Mouse (Mus musculus) kidney, adult 11 months (tissue): ENCODE measurements around the gene Dvl1.

Experiments
- DNase-seq: peaks from one replicate; pipeline ENCODE4 v3.0.0; 2022

Dvl1 gene

DNA sequence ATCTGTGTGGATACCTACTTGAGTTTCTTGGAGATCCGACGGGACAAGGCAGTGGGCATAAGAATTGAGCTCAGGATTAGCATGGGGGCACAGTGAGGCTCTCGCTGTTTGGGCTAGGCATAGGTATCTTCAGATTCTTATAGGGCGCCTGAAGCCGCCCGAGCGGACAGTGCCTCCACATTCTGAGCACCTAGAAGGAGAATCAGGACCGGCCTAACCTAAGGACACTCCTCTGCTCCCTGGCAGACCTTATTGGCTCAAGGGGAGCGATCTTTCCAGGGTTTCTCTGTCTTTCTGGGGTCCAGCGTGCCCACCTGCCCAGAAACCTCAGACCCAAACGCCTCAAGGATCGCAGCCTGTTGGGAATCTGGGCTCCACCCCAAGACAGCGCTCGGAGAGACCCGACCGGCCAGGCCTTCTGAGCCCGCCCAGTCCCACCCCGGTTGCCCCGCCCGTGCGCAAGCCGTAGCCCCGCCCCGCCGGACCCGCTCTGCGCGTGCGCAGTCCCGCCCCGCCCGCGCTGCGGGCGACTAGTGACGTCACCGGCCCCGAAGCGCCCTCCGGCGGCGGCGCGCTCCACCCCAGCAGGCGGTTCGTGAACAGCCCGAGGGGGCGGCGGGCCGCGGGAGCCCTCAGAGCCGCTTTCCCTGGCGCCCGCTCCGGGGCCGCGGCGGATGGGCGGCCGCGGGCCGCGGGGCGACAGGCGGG is at the start of gene Dvl1:
TSS of gene Dvl1 (plus strand) at position 532 of the 708 bp plus-strand sequence.
- peak; percentile 85 for DNase-seq

DNA sequence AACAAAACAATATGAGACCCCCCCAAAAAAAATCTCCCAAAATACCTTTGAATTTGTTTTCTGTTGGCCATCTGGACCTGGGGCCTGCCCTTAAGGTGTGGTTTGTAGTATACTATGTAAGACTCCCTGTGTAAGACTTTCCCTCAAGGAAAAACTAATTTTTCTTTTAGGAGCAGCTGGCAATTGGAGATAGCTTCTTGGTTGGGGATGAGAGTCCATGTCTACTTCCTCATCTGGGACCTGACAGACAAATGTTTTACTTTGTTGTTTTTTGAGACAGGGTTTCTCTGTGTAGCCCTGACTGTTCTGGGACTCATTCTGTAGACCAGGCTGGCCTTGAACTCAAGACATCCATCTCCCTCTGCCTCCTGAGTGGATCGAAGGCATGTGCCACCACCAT is 45.1 kb upstream of the Dvl1 start:
- DNase-seq, result no peak

DNA sequence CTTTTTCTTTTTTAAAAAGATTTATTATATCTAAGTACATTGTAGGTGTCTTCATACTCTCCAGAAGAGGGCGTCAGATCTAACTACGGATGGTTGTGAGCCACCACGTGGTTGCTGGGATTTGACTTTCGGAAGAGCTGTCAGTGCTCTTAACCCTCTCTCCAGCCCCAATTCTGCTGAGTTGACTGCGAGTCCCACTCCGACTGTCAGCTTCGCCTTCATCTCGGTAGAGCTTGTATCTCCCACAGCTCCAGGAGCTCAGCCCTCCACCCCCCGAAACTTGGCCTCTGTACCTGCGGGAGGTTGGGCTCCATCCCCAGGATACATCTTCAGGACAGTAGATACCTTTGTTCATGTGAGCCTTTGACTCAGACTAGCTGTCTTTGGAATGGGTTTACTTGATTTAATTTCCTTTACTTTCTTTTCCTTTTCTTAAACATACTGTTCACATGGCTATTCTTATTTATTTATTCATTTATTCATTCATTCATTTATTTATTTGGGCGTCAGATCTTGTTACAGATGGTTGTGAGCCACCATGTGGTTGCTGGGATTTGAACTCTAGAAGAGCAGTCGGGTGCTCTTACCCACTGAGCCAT is 44.4 kb upstream of the Dvl1 start, which contains the start of gene Mrpl20:
TSS of gene Mrpl20 (plus strand) at position 138 of the 599 bp plus-strand sequence.
- no peak for DNase-seq

DNA sequence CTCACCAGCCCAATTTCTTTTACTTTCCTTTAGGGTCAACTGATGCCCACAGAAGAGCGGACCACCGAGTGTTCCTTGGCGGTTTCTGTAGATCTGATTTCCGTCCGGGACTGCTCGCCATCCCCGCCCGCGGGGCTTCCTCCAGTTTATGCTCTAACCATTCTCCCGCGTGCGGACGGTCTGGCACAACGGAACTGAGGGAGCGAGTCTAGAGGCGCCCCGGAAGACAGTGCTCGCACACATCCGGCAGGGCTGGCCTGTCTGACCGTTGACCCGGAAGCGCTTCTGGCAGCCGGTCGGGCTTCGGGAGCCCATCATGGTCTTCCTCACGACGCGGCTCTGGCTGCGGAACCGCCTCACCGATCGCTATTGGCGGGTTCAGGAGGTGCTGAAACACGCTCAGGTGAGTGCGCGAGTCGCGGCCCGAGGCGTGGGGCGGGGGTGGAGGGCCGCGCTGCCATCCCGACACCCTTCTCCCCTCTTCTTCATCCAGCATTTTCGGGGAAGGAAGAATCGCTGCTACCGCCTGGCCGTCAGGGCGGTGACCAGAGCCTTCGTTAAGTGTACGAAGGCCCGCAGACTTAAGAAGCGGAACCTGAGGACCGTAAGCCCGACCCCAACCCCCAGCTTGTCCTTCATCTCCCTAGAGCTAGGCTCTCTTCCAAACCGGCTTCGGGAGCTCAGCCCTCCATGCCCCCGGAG is 43.7 kb upstream of the Dvl1 start:
- peak; percentile 91 for DNase-seq

DNA sequence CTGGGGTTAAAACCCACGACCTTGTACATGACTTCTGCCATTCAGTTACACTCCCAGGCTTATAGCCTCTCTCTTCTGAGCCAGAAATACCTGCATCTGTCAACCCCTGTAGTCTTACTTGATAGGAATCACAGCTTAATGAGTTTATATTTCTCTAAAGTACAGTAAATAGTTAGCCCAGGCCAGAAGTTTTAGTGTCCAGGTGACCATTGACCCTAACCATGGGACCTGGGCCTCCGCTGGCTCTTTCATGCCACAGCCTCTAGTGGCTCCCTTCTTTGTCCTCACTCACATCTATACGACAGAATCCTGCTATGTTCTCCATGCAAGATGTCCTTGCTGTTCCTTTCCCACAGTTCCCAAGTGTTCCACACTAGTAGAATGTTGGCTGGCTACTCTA is 39.4 kb upstream of the Dvl1 start:
- DNase-seq, result no peak

DNA sequence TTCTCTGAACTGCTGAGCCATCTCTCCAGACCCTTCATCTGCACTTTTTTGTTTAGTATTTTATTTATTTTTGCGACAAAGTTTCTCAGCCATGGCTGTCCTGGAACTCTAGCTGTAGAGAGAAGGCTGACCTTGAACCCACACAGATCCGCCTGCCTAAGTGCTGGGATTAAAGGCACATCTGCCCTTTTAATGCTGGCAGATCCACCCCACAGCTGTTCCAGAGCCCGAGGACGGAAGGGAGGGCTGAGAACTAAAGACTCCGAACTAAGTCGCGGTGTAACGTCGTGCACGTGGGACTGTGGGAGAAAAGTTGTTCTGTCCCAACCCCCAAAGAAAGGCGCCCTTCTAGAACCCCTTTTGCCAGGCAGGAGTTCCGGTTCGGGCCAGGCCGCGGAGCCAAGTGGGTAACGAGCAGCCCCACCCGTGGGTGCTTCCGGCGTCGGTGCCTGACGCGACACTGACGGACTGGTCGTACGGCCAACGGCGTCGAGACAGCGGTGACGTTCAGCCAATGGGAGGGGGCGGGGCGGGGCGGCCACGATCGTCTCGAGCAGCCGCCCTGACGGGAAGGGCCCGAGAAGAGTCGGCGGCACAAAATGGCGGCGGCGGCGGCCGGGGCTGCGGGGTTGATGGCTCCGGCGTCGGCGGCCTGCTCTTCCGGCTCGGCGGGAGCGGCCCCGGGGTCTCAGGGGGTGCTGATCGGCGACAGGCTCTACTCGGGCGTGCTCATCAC is 35.1 kb upstream of the Dvl1 start, which contains the start of gene Ccnl2:
TSS of gene Ccnl2 (plus strand) at position 561 of the 736 bp plus-strand sequence.
- DNase-seq, result peak; percentile 94

DNA sequence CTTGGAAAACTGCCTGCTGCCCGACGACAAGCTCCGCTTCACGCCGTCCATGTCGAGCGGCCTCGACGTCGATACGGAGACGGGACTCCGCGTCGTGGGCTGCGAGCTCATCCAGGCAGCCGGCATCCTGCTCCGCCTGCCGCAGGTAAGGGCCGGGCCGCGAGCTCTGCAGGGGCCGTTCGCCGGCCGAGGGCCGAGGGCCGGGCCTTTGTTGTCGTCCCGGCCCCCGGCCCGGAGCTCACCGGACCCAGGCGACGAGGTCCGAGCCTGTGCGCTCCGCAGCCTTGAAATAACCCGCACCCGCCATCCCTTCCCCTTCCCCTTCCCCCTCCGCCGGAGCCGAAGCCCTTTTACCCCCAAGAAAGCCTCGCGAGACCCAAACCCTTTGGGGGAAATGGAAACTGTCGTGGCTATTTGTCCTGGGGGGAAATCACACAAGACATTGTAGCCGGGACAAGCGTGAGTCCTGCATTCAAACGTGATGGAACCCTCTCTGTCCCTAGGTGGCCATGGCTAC is 34.5 kb upstream of the Dvl1 start:
- no peak for DNase-seq

DNA sequence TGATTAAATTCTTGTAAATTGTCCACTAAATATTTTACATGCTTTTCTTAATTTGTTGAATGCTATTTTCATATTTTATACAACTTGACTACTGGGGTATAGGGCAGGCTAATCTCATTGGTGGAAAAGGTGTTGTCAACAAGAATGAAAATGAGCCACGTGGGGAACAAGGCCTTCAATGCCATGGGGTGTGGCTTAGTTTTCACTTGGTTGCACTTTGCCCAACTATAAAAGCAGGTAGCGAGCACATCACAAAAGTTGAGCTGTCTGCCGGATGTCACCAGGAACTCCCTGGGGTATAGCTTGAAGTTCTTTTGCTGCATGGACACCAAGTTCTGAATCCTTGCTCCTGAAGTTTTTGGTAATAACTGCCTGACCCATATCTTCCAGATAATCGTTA is 29.7 kb upstream of the Dvl1 start:
- no peak for DNase-seq

DNA sequence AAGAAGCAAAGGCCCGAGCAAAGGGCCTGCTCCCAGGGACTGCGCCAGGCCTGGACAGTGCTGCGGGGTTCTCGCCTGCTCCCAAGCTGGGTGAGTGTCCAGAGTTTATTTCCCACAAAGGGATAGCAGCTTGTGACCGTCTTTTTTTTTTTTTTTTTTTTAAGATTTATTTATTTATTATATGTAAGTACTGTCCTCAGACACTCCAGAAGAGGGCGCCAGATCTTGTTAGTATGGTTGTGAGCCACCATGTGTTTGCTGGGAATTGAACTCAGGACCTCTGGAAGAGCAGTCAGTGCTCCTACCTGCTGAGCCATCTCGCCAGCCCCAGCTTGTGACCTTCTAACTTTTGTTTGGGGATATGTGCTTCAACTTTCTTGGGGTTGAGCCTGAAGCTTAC is 26.2 kb upstream of the Dvl1 start:
- no peak for DNase-seq

DNA sequence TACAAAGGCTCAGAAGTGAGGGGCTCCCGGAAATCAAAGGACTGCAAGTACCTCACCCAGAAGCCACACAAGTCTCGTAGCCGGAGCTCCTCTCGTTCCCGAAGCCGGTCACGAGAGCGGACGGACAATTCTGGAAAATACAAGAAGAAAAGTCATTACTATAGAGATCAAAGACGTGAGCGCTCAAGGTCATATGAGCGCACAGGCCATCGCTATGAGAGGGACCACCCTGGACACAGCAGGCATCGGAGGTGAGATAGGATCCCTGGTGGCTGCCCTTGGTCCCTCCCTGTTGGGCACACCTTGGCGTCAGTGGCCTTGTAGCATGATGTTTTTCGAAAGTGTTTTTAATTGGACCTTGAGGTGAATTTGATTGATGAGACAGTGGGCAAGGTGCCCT is 23.8 kb upstream of the Dvl1 start:
- no peak for DNase-seq

DNA sequence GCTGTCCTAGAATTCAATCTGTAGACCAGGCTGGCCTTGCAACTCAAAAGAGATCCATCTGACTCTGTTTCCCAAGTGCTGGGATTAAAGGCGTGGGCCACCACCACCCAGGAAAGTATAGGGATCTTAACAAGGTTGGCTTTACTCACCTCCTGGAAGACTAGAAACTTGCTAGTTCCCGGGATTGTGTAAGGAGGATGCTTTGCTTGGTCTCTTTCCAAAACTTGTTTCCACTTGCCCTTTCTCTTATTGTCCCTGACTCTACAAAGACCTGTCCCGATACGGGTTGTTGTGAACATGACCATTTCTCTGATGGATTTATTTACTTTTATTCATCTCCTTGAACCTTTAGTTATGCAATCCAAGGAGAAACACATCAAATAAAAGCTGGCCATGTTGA is 17.3 kb upstream of the Dvl1 start:
- no peak for DNase-seq

DNA sequence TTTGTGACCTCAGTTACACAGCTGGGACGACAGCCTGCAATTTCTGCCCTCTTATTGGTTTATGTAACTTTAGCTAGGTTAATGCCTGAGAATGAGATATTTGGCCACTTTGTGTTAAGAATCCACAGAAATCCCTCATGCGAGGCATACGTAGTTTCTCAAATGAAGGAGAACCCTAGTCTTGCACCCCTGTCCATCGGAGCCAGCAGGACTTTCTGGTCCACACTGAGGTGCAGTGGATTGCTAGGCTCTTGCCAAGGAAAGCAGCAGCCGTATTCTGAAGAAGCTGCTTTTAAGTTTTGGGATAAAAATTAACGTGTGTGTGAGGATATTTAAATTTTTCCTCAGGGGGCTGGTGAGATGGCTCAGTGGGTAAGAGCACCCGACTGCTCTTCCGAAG is 16.6 kb upstream of the Dvl1 start:
- no peak for DNase-seq

DNA sequence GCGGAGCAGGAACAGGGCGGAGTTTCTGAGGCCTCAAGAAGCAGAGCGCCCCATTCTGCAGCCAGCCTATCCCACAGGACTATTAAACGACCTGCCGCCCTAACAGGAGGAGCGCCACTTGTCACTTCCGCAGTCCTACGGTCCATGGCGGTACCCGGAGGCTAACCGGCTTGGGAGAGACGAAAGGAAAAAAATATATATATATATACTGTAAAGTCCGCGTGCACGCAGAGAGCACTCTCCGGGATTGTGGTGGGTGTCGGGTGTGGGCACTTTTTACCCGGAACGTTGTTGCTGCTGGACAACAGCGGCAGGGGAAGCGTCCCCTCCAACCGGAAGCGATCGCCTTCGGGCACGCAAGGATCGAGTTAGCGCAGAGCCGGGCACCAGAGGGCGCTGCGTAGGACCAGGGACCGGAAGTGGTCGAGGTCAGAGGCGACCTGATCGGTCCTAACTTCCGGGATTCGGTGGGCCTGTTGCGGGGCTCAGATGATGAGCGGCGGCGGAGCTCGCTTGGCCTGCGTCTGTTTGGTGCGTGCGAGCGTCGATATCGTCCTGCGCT is 15.9 kb upstream of the Dvl1 start, which contains the start of gene Aurkaip1:
TSS of gene Aurkaip1 (plus strand) at position 68 of the 562 bp plus-strand sequence.
- DNase-seq, result peak; percentile 92

DNA sequence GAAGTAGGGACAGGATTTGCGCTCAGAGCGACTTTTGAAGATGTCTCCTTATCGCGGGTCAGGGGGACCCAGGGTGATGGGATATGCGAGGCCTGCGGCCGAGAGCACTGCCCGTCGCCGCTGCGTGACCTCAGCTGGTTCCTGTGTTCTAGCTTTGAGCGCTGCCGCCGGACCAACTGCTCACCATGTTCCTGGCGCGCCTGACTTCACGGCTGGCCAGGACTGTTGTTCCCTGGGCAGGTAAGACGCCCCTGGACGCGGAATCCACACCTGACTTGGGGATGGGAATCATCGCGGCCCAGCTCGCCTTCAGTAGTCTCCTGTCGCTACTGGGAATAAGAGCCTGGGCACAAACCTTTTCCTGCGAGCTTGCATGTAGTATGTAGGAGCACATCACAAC is 15.4 kb upstream of the Dvl1 start:
- no peak for DNase-seq

DNA sequence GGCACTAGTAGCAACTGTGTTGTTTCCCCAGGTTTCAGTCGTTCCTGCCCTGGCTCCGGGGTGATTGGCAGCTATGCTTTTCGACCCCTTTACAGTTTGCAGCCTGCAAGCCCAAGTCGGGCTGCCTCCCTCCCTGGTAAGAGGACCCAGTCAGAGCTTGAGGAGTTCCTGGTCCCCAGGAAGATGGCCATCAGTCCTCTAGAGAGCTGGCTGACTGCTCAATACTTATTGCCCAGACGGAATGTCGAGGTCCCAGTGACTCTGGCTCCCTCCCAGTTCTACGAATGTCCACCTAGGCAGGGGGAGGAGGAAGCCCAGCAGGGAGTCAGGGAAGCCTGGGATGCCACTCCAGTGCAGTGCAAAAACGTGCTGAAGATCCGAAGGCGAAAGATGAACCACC is 14.9 kb upstream of the Dvl1 start:
- no peak for DNase-seq

DNA sequence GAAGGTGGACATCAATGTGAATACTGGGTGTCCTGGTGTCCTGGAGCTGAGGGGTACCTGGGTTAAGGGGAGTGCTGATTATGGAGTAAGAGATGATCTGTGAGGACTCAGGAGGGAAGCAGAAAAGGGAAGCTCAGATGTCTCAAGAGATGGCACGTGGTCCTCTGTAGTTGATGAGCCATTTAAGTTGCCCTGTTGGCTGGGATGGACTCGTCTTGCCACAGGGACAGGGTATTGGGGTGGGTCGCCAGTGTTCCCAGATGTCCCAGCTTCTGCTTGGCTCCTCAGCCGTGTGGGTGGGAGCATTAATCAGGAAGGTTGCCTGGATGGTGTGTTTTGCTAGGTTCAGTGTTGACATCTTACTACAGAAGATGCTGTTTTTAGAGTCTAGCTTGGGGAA is 14.0 kb upstream of the Dvl1 start:
- no peak for DNase-seq

DNA sequence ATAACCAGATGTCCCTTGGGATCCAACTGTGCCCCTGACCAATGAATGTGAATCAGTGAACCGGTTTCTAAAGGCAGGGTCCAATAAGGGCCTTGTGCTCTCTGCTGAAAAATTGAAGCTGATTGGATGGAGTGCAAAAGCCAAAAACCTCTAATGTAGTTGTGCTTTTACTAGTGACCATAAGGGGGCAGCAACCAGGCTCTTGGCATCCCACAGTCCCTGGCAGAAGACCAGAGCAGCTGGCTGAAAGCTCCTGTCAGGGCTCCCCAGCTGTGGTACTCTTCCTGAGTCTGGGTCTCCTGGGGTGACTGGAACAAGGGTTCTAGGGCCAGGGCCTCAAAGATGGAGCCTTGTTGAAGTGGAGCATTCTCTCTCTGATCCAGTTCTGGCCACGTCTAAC is 13.4 kb upstream of the Dvl1 start:
- peak; percentile 77 for DNase-seq

DNA sequence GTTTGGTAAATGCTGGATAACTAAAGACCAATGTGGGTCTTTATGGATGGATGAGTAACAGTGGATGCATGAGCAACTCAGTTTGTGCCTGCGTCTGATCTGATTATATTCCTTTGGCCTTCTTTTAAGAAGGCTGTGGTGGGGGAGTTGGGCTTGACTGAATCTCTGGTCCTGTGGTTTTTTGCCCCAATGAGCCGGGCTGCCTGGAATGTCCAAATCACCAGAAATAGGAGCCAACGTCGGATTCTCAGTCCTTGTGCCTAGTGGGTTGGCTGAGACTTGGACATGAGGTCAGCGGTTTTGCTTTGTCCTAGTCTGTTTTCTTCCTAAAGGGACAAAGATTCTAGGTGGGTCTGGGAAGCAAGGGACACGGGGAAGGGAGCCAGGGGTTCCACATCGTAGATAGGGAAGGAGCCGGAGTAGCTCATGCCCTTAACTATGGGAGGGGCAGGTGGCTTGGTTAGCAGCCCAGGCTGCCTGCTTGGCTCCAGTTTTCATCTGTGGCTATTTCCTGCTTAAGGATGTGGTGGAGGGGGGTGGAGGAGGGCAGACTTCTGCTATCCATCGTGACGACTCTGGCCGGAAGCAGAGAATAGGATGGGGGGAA is 9.7 kb upstream of the Dvl1 start:
- DNase-seq, result peak; percentile 49

DNA sequence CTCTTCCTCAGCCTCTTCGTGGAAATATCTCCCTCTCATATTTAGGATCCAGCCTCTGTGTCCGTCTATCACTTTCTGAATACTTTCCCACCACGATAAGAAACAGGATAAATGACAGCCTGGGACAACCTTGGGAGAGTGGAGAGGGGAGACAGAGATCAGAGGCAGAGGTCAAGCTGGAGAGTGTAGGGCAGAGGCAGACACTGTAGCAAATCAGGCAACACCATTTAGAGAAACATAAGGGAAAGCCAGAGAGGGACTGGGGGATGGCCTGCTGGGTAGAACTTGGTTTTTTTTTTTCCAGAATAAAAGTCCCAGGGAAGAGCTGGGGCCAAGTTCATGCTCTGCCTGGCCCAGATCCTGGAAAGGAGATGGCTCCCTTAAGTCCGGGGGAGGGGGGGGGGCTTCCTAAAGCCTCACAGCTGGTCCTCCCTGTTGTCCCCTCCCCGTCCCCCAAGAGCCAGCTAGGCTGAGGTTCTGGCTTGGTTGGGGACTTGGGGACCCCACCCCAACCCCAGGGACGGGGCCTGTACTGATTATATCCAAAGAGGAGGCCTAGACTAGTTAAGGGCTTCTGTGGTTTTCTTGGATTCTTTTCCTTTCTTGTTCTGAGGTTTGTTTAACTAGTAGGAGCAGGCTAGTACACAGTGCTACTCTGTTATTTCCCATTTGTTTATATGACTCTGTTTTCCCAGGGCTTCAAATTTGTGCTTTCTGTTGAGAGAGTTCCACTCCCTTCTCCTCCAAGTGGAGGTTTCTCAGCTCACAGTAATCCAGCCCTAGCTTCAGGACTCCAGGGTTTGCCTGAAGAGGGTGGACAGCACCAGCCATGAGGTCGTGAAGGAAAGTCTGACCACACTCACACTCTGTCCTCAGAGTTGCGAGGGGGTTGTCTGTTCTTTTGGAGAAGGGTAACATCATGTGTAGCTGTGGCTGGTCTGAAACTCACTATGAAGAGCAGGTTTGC is 8.7 kb upstream of the Dvl1 start:
- DNase-seq, result no peak

DNA sequence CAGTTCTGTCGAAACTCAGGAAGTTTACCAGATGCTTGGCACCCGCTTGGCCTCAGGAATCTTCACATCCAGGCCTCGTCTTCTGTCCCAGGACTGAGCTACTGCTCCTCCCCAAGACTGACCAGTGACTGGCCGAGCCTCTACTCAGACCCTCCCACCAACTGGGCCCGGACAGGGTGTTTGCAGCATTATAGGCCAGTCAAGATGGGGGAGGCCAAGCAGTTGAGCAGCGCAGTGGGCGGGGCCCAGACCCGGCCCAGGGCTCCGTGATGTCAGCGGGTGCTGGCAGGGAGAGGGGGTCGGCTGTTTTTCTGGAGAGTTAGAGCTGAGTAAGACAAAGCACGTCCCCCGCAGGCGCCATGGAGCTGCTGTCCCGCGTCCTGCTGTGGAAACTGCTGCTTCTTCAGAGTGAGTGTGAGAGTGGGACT is 7.7 kb upstream of the Dvl1 start, which contains the start of gene Mxra8:
TSS of gene Mxra8 (plus strand) at position 198 of the 428 bp plus-strand sequence.
- peak; percentile 85 for DNase-seq
